9 mouse cellular contexts compared by ENCODE assay signal in the genomic region with DNA sequence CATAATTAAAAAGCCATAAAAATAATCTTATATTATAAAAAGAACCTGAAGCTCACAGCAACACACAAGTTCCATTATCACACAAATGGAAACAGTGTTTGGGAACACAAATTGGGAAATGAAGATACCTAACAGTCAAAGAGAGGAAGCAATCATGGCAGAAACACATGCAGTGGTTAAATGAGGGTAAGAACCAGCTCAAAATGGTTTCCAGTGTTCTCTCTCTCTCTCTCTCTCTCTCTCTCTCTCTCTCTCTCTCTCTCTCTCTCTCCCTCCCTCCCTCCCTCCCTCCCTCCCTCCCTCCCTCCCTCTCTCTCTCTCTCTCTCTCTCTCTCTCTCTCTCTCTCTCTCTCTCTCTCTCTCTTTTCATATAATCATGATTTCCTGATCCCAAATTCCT. TPM values are rescaled to one million over a fixed set of nuclear protein-coding genes. Genes with fewer than 3 reads are reported as not detected.
A peak's percentile ranks its signal among the peaks of the same experiment; 100 is the strongest.
DNase-seq lines count a peak whose midpoint lies in the region; ATAC-seq and TF ChIP-seq lines count a peak whose summit lies in the region.
"Not testable (repeated sequence)": the region's sequence is repeated elsewhere in the genome, so short reads cannot be mapped to it uniquely, and the experiment has no call there.
"Had no signal": no experiment of that assay in that cellular context is flagged by ENCODE, and none has a peak within 500 bp of the region (broad histone marks: within the 10 kb centered on the region; RNA-seq: fewer than 3 reads in every experiment).

A gene (minus strand): TSS at position 101 of the 400 bp plus-strand sequence.

- not testable (repeated sequence) for TF ChIP-seq CTCF in cortical plate, adult 2 months (IDR thresholded peaks at IDR 0.05; ENCODE audit: extremely low read depth, insufficient read depth, low read length)

- TF ChIP-seq POLR2A in cortical plate, adult 2 months (IDR thresholded peaks at IDR 0.05; ENCODE audit: extremely low read depth, insufficient read depth, low read length); limb, embryonic 14.5 days (IDR thresholded peaks at IDR 0.05; ENCODE audit: borderline replicate concordance, extremely low read depth, insufficient read depth, insufficient read length): not testable (repeated sequence)

- peak within 1 kb of the TSS; percentile 60 for H3K9ac ChIP-seq in forebrain, embryonic 14.5 days (ENCODE audit: low read length)
- H3K9ac ChIP-seq in heart, embryonic 16.5 days (ENCODE audit: low read length): 0 out of 2 replicates have a peak within 1 kb of the TSS, but pooled peaks have one; percentile 20
- peak within 1 kb of the TSS; percentile 19; the same call in 1 of the 2 replicates for H3K9ac ChIP-seq in intestine, embryonic 16.5 days (ENCODE audit: low read depth, low read length)
- H3K9ac ChIP-seq in limb, embryonic 14.5 days (ENCODE audit: low read depth, low read length, severe bottlenecking): 0 out of 2 replicates have a peak within 1 kb of the TSS, but pooled peaks have one; percentile 12
- H3K9ac ChIP-seq in midbrain, embryonic 12.5 days (replicated peaks): peak within 1 kb of the TSS; percentile 48
- H3K9ac ChIP-seq in stomach, embryonic 14.5 days (replicated peaks; ENCODE audit: low read depth, low read length): not testable (repeated sequence)

- H3K4me1 ChIP-seq in cortical plate, adult 2 months (ENCODE audit: control insufficient read depth, insufficient read depth, low read length); forebrain, embryonic 14.5 days (ENCODE audit: control insufficient read depth, insufficient read depth, low read length); heart, embryonic 16.5 days (ENCODE audit: control insufficient read depth, insufficient read depth, low read length); intestine, embryonic 16.5 days (ENCODE audit: control insufficient read depth, insufficient read depth, low read length); limb, embryonic 14.5 days (ENCODE audit: control insufficient read depth, insufficient read depth, low read length); midbrain, embryonic 12.5 days; stomach, embryonic 14.5 days (ENCODE audit: control insufficient read depth, insufficient read depth, low read length): not testable (repeated sequence)

- H3K4me2 ChIP-seq in forebrain, embryonic 14.5 days (ENCODE audit: low read length): peak within 1 kb of the TSS; percentile 56
- peak within 1 kb of the TSS; percentile 68 for H3K4me2 ChIP-seq in heart, embryonic 16.5 days (ENCODE audit: low read depth, low read length)
- H3K4me2 ChIP-seq in intestine, embryonic 16.5 days (ENCODE audit: low read depth, low read length): peak within 1 kb of the TSS; percentile 48
- peak within 1 kb of the TSS; percentile 46 for H3K4me2 ChIP-seq in limb, embryonic 14.5 days (replicated peaks; ENCODE audit: low read depth, low read length, severe bottlenecking)
- peak within 1 kb of the TSS; percentile 62 for H3K4me2 ChIP-seq in midbrain, embryonic 12.5 days (replicated peaks)
- H3K4me2 ChIP-seq in stomach, embryonic 14.5 days (replicated peaks; ENCODE audit: low read depth, low read length): peak within 1 kb of the TSS; percentile 49

- H3K36me3 ChIP-seq in forebrain, embryonic 14.5 days (ENCODE audit: control insufficient read depth, insufficient read depth, low read length); heart, embryonic 16.5 days (ENCODE audit: control insufficient read depth, insufficient read depth); intestine, embryonic 16.5 days (ENCODE audit: control insufficient read depth, insufficient read depth, low read length); limb, embryonic 14.5 days (ENCODE audit: control insufficient read depth, insufficient read depth, low read length); midbrain, embryonic 12.5 days; stomach, embryonic 14.5 days (ENCODE audit: control insufficient read depth, insufficient read depth, low read length): not testable (repeated sequence)

- not testable (repeated sequence) for DNase-seq in forebrain, embryonic 14.5 days (ENCODE audit: low spot score); layer of hippocampus, postnatal 36 days; limb, embryonic 14.5 days (ENCODE audit: low spot score)

- H3K4me3 ChIP-seq in cortical plate, adult 2 months (ENCODE audit: insufficient read depth, low read length): peak within 1 kb of the TSS; percentile 92
- peak within 1 kb of the TSS; percentile 29 for H3K4me3 ChIP-seq in forebrain, embryonic 14.5 days (ENCODE audit: low read depth, low read length)
- peak within 1 kb of the TSS; percentile 43 for H3K4me3 ChIP-seq in heart, embryonic 16.5 days (ENCODE audit: low read length)
- peak within 1 kb of the TSS; percentile 29 for H3K4me3 ChIP-seq in intestine, embryonic 16.5 days (ENCODE audit: low read length)
- H3K4me3 ChIP-seq in limb, embryonic 14.5 days (replicated peaks; ENCODE audit: low read length): peak within 1 kb of the TSS; percentile 22
- peak within 1 kb of the TSS; percentile 44 for H3K4me3 ChIP-seq in midbrain, embryonic 12.5 days
- H3K4me3 ChIP-seq in stomach, embryonic 14.5 days (ENCODE audit: low read depth, low read length): peak within 1 kb of the TSS; percentile 12

- peak within 1 kb of the TSS; percentile 55 for H3K27ac ChIP-seq in cortical plate, adult 2 months (ENCODE audit: insufficient read depth, low read length)
- not testable (repeated sequence) for H3K27ac ChIP-seq in forebrain, embryonic 14.5 days (ENCODE audit: low read depth, low read length); heart, embryonic 16.5 days (ENCODE audit: low read length); intestine, embryonic 16.5 days (ENCODE audit: low read length); limb, embryonic 14.5 days (replicated peaks; ENCODE audit: low read depth, low read length); midbrain, embryonic 12.5 days (replicated peaks); stomach, embryonic 14.5 days (ENCODE audit: low read length)

- ATAC-seq in forebrain, embryonic 14.5 days; heart, embryonic 16.5 days (replicated peaks; ENCODE audit: extremely low read depth, insufficient read depth, low FRiP score); intestine, embryonic 16.5 days; limb, embryonic 14.5 days (ENCODE audit: low FRiP score, low read depth); midbrain, embryonic 12.5 days (ENCODE audit: low FRiP score, low read depth); stomach, embryonic 14.5 days (ENCODE audit: insufficient number of reproducible peaks, insufficient read depth, low FRiP score, low read depth): not testable (repeated sequence)

- H3K27me3 ChIP-seq in forebrain, embryonic 14.5 days (replicated peaks; ENCODE audit: control insufficient read depth, insufficient read depth, low read length); heart, embryonic 16.5 days (ENCODE audit: control insufficient read depth, insufficient read depth, low read length); intestine, embryonic 16.5 days (replicated peaks; ENCODE audit: control insufficient read depth, insufficient read depth, low read length); limb, embryonic 14.5 days (ENCODE audit: control insufficient read depth, insufficient read depth, low read length); midbrain, embryonic 12.5 days; stomach, embryonic 14.5 days (ENCODE audit: control insufficient read depth, insufficient read depth, low read length): not testable (repeated sequence)

- H3K9me3 ChIP-seq in forebrain, embryonic 14.5 days (replicated peaks; ENCODE audit: control insufficient read depth, low read length); heart, embryonic 16.5 days (replicated peaks; ENCODE audit: control insufficient read depth, low read length); intestine, embryonic 16.5 days (ENCODE audit: control insufficient read depth, low read length); limb, embryonic 14.5 days (ENCODE audit: control insufficient read depth, low read length); midbrain, embryonic 12.5 days; stomach, embryonic 14.5 days (ENCODE audit: control insufficient read depth, low read depth, low read length): not testable (repeated sequence)

RNA-seq across cellular contexts. Expression of the gene that starts here (rescaled TPM):
- polyA plus RNA-seq in cortical plate, adult 2 months (2012; rRNA removed): 38.4 and 42.7 TPM in 2 replicates
- polyA plus RNA-seq in forebrain, embryonic 14.5 days (2014; fragmentation: Nextera tagmentation; extraction: Ambion mirVana): 0.48 and 0.78 TPM in 2 replicates
- polyA plus RNA-seq in heart, embryonic 16.5 days (2015; fragmentation: Nextera tagmentation; extraction: Ambion mirVana): 0.17 and 0.20 TPM in 2 replicates
- 0.09 TPM in 1 of 2 replicates, not detected in the other for polyA plus RNA-seq in intestine, embryonic 16.5 days (2015; fragmentation: Nextera tagmentation; extraction: Ambion mirVana)
- total RNA-seq in layer of hippocampus, postnatal 36 days (2021): 10 to 100 TPM; 77.7 to 79.6 TPM
- 0.13 and 0.24 TPM in 2 replicates for polyA plus RNA-seq in limb, embryonic 14.5 days (2012; rRNA removed)
- 0.10 and 0.21 TPM in 2 replicates for polyA plus RNA-seq in limb, embryonic 14.5 days (2014; fragmentation: Nextera tagmentation; extraction: Ambion mirVana)
- polyA plus RNA-seq in midbrain, embryonic 12.5 days (2016; fragmentation: Nextera tagmentation; extraction: Ambion mirVana): 1.0 and 1.4 TPM in 2 replicates
- 0.19 and 0.22 TPM in 2 replicates for polyA plus RNA-seq in stomach, embryonic 14.5 days (2014; fragmentation: Nextera tagmentation; extraction: Ambion mirVana)
- polyA plus RNA-seq: small intestine, adult 2 months had no signal

Comparison
In these comparisons a context has a peak if more than half of its experiments do, and no peak if none do; other contexts are left out.
1. RNA of the gene that starts here (polyA plus RNA-seq): 38.4 to 42.7 TPM in cortical plate, adult 2 months; 1.0 to 1.4 TPM in midbrain, embryonic 12.5 days, 0.48 to 0.78 TPM in forebrain, embryonic 14.5 days, 0.10 to 0.24 TPM in limb, embryonic 14.5 days, 0.19 to 0.22 TPM in stomach, embryonic 14.5 days, 0.17 to 0.20 TPM in heart, embryonic 16.5 days and 0.09 TPM in intestine, embryonic 16.5 days; every median in the first group is over 10 times any median in the second.
2. H3K4me3 ChIP-seq: peak in every context shown above with its lines; median percentile 92 in cortical plate, adult 2 months; 44 in midbrain, embryonic 12.5 days; 43 in heart, embryonic 16.5 days; 29 in forebrain, embryonic 14.5 days; 29 in intestine, embryonic 16.5 days; 22 in limb, embryonic 14.5 days; 12 in stomach, embryonic 14.5 days.
3. Peak in every context shown above with its lines, with median percentiles within 50 percentile points of each other: H3K4me2 ChIP-seq.